Mouse (Mus musculus): ENCODE data around the gene Cep83. TPM values are rescaled to one million over a fixed set of nuclear protein-coding genes. Genes with fewer than 3 reads are reported as not detected.

Cep83 gene
- total and polyA plus RNA-seq, 3 experiments: 23.9 to 231 (median 25.9) TPM

GRCm38 (mm10) chr10:94705643-94706258, 17.3 kb downstream of the Cep83 start (continued):
- TF ChIP-seq USF1 (IDR thresholded peaks at IDR 0.05; ENCODE audit: low read depth, low read length) (no peak), EP300 (IDR thresholded peaks at IDR 0.05; ENCODE audit: low read depth in 1 of 2, low read length in 2 of 2) (peak; percentile 54 to 63; a peak in 3 of 4 replicates)

- H3K27me3 ChIP-seq (ENCODE audit: control insufficient read depth in 1 of 2, insufficient read depth in 2 of 2, low read length in 2 of 2): no peaks in the 10 kb centered on the region
- H3K79me2 ChIP-seq (ENCODE audit: control insufficient read depth, insufficient read depth, low read length, poor library complexity): peaks cover 21% of the 10 kb centered on the region; the same call in 1 of the 2 replicates
- H3K9me3 ChIP-seq (replicated peaks; ENCODE audit: insufficient read depth, low read length): no peaks in the 10 kb centered on the region
- H3K36me3 ChIP-seq (ENCODE audit: control insufficient read depth in 1 of 2, insufficient read depth in 2 of 2, low read length in 2 of 2): peaks cover 2 to 38% of the 10 kb centered on the region in 2 experiments; a peak in 3 of 4 replicates
- DNase-seq (ENCODE audit: low read depth, low spot score): peak; percentile 43
- H3K4me1 ChIP-seq (ENCODE audit: control insufficient read depth in 1 of 2, insufficient read depth in 2 of 2, low read length in 2 of 2): peaks cover 15 to 32% of the 10 kb centered on the region in 2 experiments
- no peak overlapping the region for H3K4me3 ChIP-seq (ENCODE audit: control insufficient read depth in 1 of 2, insufficient read depth in 1 of 2, low read depth in 2 of 2, low read length in 2 of 2)
- H3K27ac ChIP-seq (ENCODE audit: control insufficient read depth, low read depth, low read length): no peak overlapping the region
- no peak overlapping the region for H3K9ac ChIP-seq (ENCODE audit: control insufficient read depth, low read depth, low read length, poor library complexity, severe bottlenecking)
- TF ChIP-seq ZNF384 (IDR thresholded peaks at IDR 0.05; ENCODE audit: low read depth, low read length) (no peak), GABPA (IDR thresholded peaks at IDR 0.05; ENCODE audit: low read depth, low read length) (peak; percentile 71; the same call in 1 of the 2 replicates), SIN3A (IDR thresholded peaks at IDR 0.05; ENCODE audit: low read length) (0 out of 2 replicates have a peak, but pooled peaks have one; percentile 17), EP300 (IDR thresholded peaks at IDR 0.05; ENCODE audit: low read depth in 1 of 2, low read length in 2 of 2) (peak in 1 of 2 experiments; percentile 7; a peak in 1 of 4 replicates), ETS1 (IDR thresholded peaks at IDR 0.05; ENCODE audit: low read depth, low read length) (peak; percentile 75), MAFK (IDR thresholded peaks at IDR 0.05; ENCODE audit: borderline replicate concordance, low read depth, low read length) (peak; percentile 64; the same call in 1 of the 2 replicates), ZKSCAN1 (IDR thresholded peaks at IDR 0.05; ENCODE audit: low read depth, low read length) (no peak)
Observed at GRCm38 (mm10) chr10:94706695-94707094, 18.2 kb downstream of the Cep83 start.

GRCm38 (mm10) chr10:94709622-94710319, 21.3 kb downstream of the Cep83 start:
- no peaks in the 10 kb centered on the region for H3K9me3 ChIP-seq (replicated peaks; ENCODE audit: insufficient read depth, low read length)
- no peak overlapping the region for H3K4me3 ChIP-seq (ENCODE audit: control insufficient read depth in 1 of 2, insufficient read depth in 1 of 2, low read depth in 2 of 2, low read length in 2 of 2)
- peaks cover 15 to 32% of the 10 kb centered on the region in 2 experiments for H3K4me1 ChIP-seq (ENCODE audit: control insufficient read depth in 1 of 2, insufficient read depth in 2 of 2, low read length in 2 of 2)
- H3K27me3 ChIP-seq (ENCODE audit: control insufficient read depth in 1 of 2, insufficient read depth in 2 of 2, low read length in 2 of 2): no peaks in the 10 kb centered on the region
- H3K9ac ChIP-seq (ENCODE audit: control insufficient read depth, low read depth, low read length, poor library complexity, severe bottlenecking): no peak overlapping the region
- H3K27ac ChIP-seq (ENCODE audit: control insufficient read depth, low read depth, low read length): no peak overlapping the region
- H3K36me3 ChIP-seq (ENCODE audit: control insufficient read depth in 1 of 2, insufficient read depth in 2 of 2, low read length in 2 of 2): peaks cover 2 to 36% of the 10 kb centered on the region in 2 experiments; a peak in 3 of 4 replicates
- peaks cover 17% of the 10 kb centered on the region; the same call in 1 of the 2 replicates for H3K79me2 ChIP-seq (ENCODE audit: control insufficient read depth, insufficient read depth, low read length, poor library complexity)
- DNase-seq (ENCODE audit: low read depth, low spot score): peak; percentile 82
- TF ChIP-seq ZC3H11A (IDR thresholded peaks at IDR 0.05; ENCODE audit: low read depth, low read length) (no peak), SIN3A (IDR thresholded peaks at IDR 0.05; ENCODE audit: low read length) (peak; percentile 46; the same call in 1 of the 2 replicates), TBP (IDR thresholded peaks at IDR 0.05; ENCODE audit: low read depth, low read length) (no peak), MAX (IDR thresholded peaks at IDR 0.05; ENCODE audit: low read length) (no peak), ETS1 (IDR thresholded peaks at IDR 0.05; ENCODE audit: low read depth, low read length) (peak; percentile 93), JUND (IDR thresholded peaks at IDR 0.05; ENCODE audit: low read depth, low read length) (no peak), RCOR1 (IDR thresholded peaks at IDR 0.05; ENCODE audit: low read depth, low read length) (peak; percentile 57), UBTF (IDR thresholded peaks at IDR 0.05; ENCODE audit: borderline replicate concordance, insufficient read depth, low read depth, low read length) (no peak), ZKSCAN1 (IDR thresholded peaks at IDR 0.05; ENCODE audit: low read depth, low read length) (no peak), EP300 (IDR thresholded peaks at IDR 0.05; ENCODE audit: low read depth in 1 of 2, low read length in 2 of 2) (peak in 1 of 2 experiments; percentile 71; a peak in 3 of 4 replicates), ZNF384 (IDR thresholded peaks at IDR 0.05; ENCODE audit: low read depth, low read length) (no peak), ELF1 (IDR thresholded peaks at IDR 0.05; ENCODE audit: low read depth, low read length) (no peak), CTCF (IDR thresholded peaks at IDR 0.05 in 2 of 3, conservative IDR thresholded peaks at IDR 0.05 in 1 of 3; ENCODE audit: control insufficient read depth in 1 of 3, insufficient read depth in 1 of 3, low read depth in 2 of 3, low read length in 3 of 3, poor library complexity in 1 of 3, severe bottlenecking in 1 of 3) (no peak), MYB (IDR thresholded peaks at IDR 0.05; ENCODE audit: low read depth, low read length) (no peak), TCF12 (IDR thresholded peaks at IDR 0.05; ENCODE audit: low read depth, low read length) (peak; percentile 51; the same call in 1 of the 2 replicates), RAD21 (IDR thresholded peaks at IDR 0.05; ENCODE audit: low read depth, low read length) (no peak), NELFE (IDR thresholded peaks at IDR 0.05; ENCODE audit: low read depth, low read length) (no peak), NRF1 (IDR thresholded peaks at IDR 0.05; ENCODE audit: insufficient read depth, low read depth, low read length, poor library complexity, severe bottlenecking) (no peak), GABPA (IDR thresholded peaks at IDR 0.05; ENCODE audit: low read depth, low read length) (no peak), HCFC1 (IDR thresholded peaks at IDR 0.05; ENCODE audit: low read depth, low read length) (no peak), GATA1 (IDR thresholded peaks at IDR 0.05; ENCODE audit: low read depth, low read length) (0 out of 2 replicates have a peak, but pooled peaks have one; percentile 37), CHD2 (IDR thresholded peaks at IDR 0.05; ENCODE audit: low read length) (no peak), POLR2AphosphoS5 (IDR thresholded peaks at IDR 0.05; ENCODE audit: borderline replicate concordance, low read depth, low read length) (no peak)

Data from MEL (cell line).